Mouse (Mus musculus): Measurements from ENCODE around the gene Ccdc157. TPM values are rescaled to one million over a fixed set of nuclear protein-coding genes. Genes with fewer than 3 reads are reported as not detected.

The Ccdc157 gene
- total and polyA plus RNA-seq, 2 experiments from 2014 or later = 2.7 to 6.5 TPM

DNA sequence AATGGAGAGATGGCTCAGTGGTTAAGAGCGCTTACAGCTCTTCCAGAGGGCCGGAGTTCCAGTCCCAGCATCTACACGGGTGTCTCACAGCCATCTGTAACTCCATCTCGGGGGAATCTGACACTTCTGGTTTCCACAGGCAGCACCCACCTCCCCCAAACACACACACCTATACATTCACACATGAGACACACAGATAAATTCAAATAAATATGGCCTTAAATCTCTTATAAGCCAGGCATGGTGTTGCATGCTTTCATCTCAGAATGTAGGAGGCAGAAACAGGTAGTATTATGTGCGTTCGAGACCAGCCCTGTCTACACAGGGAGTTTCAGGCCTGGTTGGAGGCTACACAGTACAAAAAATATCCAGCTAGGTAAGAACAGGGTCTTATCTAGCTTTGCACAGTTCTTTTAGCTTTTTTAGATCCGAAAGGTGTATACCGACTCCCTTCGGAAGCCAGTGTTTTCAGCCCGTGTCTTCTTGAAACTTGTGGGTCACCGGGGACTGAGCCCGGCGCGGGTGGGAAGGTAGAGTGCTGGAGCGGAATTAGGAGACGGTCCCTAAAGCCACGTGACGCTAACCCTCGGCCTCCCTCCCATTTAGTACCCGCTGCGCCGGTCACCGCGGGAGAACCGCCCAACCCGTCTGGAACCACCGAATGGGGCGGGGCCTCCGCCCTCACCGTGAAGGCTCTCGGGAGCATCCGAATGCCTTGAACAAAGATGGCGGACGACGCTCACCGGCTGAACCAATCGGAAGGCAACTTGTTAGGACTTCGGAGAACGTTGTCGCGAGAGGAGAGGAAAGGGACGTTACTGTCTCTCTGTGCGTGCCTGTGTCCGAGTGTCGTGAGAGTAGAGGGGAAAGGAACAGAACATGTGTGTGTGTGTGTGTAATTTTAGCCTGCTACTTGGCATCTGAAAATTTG is 63.8 kb downstream of the Ccdc157 start:
- Histone ChIP-seq H3K27ac (ENCODE audit: low read depth) (peak overlapping the region; percentile 89), H3K27me3 (ENCODE audit: control insufficient read depth, insufficient read depth, low read length) (no peaks in the 10 kb centered on the region), H3K4me2 (ENCODE audit: low read depth, low read length) (peak overlapping the region; percentile 71), H3K36me3 (replicated peaks; ENCODE audit: control insufficient read depth, insufficient read depth, low read length) (peaks cover 15% of the 10 kb centered on the region), H3K4me1 (ENCODE audit: control insufficient read depth, insufficient read depth) (peaks cover 12% of the 10 kb centered on the region), H3K4me3 (ENCODE audit: low read depth, low read length) (peak overlapping the region; percentile 59), H3K9me3 (replicated peaks; ENCODE audit: control insufficient read depth, low read length) (peaks cover under 1% of the 10 kb centered on the region; the same call in 1 of the 2 replicates), H3K9ac (replicated peaks; ENCODE audit: low read depth, low read length) (peak overlapping the region; percentile 54)
- DNase-seq (ENCODE audit: low spot score) = peak; percentile 99
- ATAC-seq (ENCODE audit: insufficient read depth, low read depth) = peak; percentile 96
- 3% methylated on average over 45 of the region's 45 CpGs for WGBS
- TF ChIP-seq EP300 (IDR thresholded peaks at IDR 0.05; ENCODE audit: low read depth) (no peak), CTCF (IDR thresholded peaks at IDR 0.05; ENCODE audit: low read depth) (no peak)

- Histone ChIP-seq H3K36me3 (replicated peaks; ENCODE audit: control insufficient read depth, insufficient read depth, low read length) (peaks cover 20% of the 10 kb centered on the region), H3K27ac (ENCODE audit: low read depth) (peak within 1 kb of the TSS; percentile 89), H3K4me3 (ENCODE audit: low read depth, low read length) (peak within 1 kb of the TSS; percentile 59), H3K27me3 (ENCODE audit: control insufficient read depth, insufficient read depth, low read length) (no peaks in the 10 kb centered on the region), H3K9me3 (replicated peaks; ENCODE audit: control insufficient read depth, low read length) (peaks cover 8% of the 10 kb centered on the region), H3K9ac (replicated peaks; ENCODE audit: low read depth, low read length) (peak within 1 kb of the TSS; percentile 59), H3K4me2 (ENCODE audit: low read depth, low read length) (peak within 1 kb of the TSS; percentile 71), H3K4me1 (ENCODE audit: control insufficient read depth, insufficient read depth) (peaks cover 12% of the 10 kb centered on the region)
- TF ChIP-seq EP300 (IDR thresholded peaks at IDR 0.05; ENCODE audit: low read depth) = no peak
- TF ChIP-seq CTCF (IDR thresholded peaks at IDR 0.05; ENCODE audit: low read depth) = no peak
- ATAC-seq (ENCODE audit: insufficient read depth, low read depth) (peak; percentile 16), DNase-seq (ENCODE audit: low spot score) (peak; percentile 80)
- 7% methylated on average over 30 of the region's 34 CpGs for WGBS
Observed at GRCm38 (mm10) chr11:4095171-4096053, 64.7 kb downstream of the Ccdc157 start, which contains the start of gene Mtfp1. TSS of gene Mtfp1 (minus strand) at chr11:4095445.

DNA sequence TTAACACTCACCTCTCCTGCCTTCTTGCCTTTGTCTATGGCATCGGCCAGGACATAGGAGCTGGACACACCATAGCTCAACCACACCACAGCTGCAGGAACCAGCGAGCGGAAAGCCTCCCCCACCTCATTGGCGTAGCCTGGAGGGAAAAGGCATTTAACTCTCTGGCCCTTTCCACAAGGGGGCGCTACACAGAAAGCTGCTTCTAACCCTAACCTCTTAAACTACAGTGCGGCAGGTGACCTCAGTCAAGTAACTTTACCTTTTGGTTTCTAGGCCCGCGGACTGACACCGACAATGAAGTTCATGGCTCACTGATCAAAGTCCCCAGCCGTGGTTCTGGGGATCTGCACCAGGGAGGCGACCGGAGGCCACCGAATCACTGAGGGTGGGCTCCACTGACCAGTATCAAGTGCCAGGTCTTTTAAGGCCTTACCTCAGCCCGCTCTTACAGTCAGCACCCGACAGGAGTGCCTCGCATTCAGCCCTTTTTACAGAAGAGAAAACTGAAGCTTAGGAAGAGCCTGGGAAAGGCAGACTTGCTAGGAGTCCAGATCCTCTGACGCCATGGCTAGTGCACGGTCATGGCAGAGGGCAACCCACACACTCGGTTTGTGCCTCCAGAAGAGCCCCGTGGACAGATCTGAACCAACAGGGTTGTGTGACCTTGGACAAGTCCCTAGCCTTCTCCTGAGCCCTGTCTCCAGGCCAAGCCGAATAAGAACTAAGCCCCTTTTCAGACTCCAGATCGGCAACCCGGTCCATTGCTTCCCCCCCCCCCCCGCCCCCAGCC is 65.5 kb downstream of the Ccdc157 start:
- Histone ChIP-seq H3K4me3 (ENCODE audit: low read depth, low read length) (peak overlapping the region; percentile 59), H3K4me2 (ENCODE audit: low read depth, low read length) (peak overlapping the region; percentile 71), H3K27me3 (ENCODE audit: control insufficient read depth, insufficient read depth, low read length) (no peaks in the 10 kb centered on the region), H3K27ac (ENCODE audit: low read depth) (peak overlapping the region; percentile 89), H3K36me3 (replicated peaks; ENCODE audit: control insufficient read depth, insufficient read depth, low read length) (peaks cover 20% of the 10 kb centered on the region), H3K4me1 (ENCODE audit: control insufficient read depth, insufficient read depth) (peaks cover 12% of the 10 kb centered on the region), H3K9ac (replicated peaks; ENCODE audit: low read depth, low read length) (peak overlapping the region; percentile 59), H3K9me3 (replicated peaks; ENCODE audit: control insufficient read depth, low read length) (peaks cover 8% of the 10 kb centered on the region)
- DNase-seq (ENCODE audit: low spot score) = peak; percentile 52
- peak; percentile 72 for TF ChIP-seq CTCF (IDR thresholded peaks at IDR 0.05; ENCODE audit: low read depth)
- TF ChIP-seq EP300 (IDR thresholded peaks at IDR 0.05; ENCODE audit: low read depth) = no peak
- no peak for ATAC-seq (ENCODE audit: insufficient read depth, low read depth)
- 8% methylated on average over 23 of the region's 24 CpGs for WGBS

GRCm38 (mm10) chr11:4093459-4094377 is 66.4 kb downstream of the Ccdc157 start:
- 71% methylated on average over 18 of the region's 18 CpGs for WGBS
- ATAC-seq (ENCODE audit: insufficient read depth, low read depth) = no peak
- H3K36me3 ChIP-seq (replicated peaks; ENCODE audit: control insufficient read depth, insufficient read depth, low read length) = peaks cover 20% of the 10 kb centered on the region
- peaks cover 12% of the 10 kb centered on the region for H3K4me1 ChIP-seq (ENCODE audit: control insufficient read depth, insufficient read depth)
- H3K27ac ChIP-seq (ENCODE audit: low read depth) = no peak overlapping the region
- DNase-seq (ENCODE audit: low spot score) = no peak
- no peak overlapping the region for H3K4me3 ChIP-seq (ENCODE audit: low read depth, low read length)
- no peak overlapping the region for H3K9ac ChIP-seq (replicated peaks; ENCODE audit: low read depth, low read length)
- H3K4me2 ChIP-seq (ENCODE audit: low read depth, low read length) = peak overlapping the region; percentile 71; the same call in 1 of the 2 replicates
- H3K27me3 ChIP-seq (ENCODE audit: control insufficient read depth, insufficient read depth, low read length) = no peaks in the 10 kb centered on the region
- TF ChIP-seq CTCF (IDR thresholded peaks at IDR 0.05; ENCODE audit: low read depth) (no peak), EP300 (IDR thresholded peaks at IDR 0.05; ENCODE audit: low read depth) (no peak)
- peaks cover 8% of the 10 kb centered on the region for H3K9me3 ChIP-seq (replicated peaks; ENCODE audit: control insufficient read depth, low read length)

Small RNA genes within 50 kb of the gene (microRNA-seq; reads per million reads assigned to microRNA genes)
- 3.0 reads per million, percentile 15 among the genes with 10 or more reads in this experiment for gene Mir3060

Other genes starting within 250 kb of the Ccdc157 start
- 9.8 and 11.2 TPM in 2 replicates for gene Slc35e4, start 245.6 kb downstream of the Ccdc157 start, total RNA-seq (2014; rRNA removed; ENCODE audit: low replicate concordance)
- 3.0 and 3.2 TPM in 2 replicates for gene Slc35e4, start 245.6 kb downstream of the Ccdc157 start, polyA plus RNA-seq (2015; fragmentation: Nextera tagmentation; extraction: Ambion mirVana)
- gene Tcn2, start 228.1 kb downstream of the Ccdc157 start, total RNA-seq (2014; rRNA removed; ENCODE audit: low replicate concordance) = 110 and 113 TPM in 2 replicates
- 67.2 and 67.4 TPM in 2 replicates for gene Tcn2, start 228.1 kb downstream of the Ccdc157 start, polyA plus RNA-seq (2015; fragmentation: Nextera tagmentation; extraction: Ambion mirVana)
- 24.9 and 39.7 TPM in 2 replicates for gene Pes1, start 196.3 kb downstream of the Ccdc157 start, total RNA-seq (2014; rRNA removed; ENCODE audit: low replicate concordance)
- gene Pes1, start 196.3 kb downstream of the Ccdc157 start, polyA plus RNA-seq (2015; fragmentation: Nextera tagmentation; extraction: Ambion mirVana) = 28.8 and 29.8 TPM in 2 replicates
- gene 4930556J24Rik, start 183.5 kb downstream of the Ccdc157 start, total RNA-seq (2014; rRNA removed; ENCODE audit: low replicate concordance) = not detected in 2 replicates
- not detected in 2 replicates for gene 4930556J24Rik, start 183.5 kb downstream of the Ccdc157 start, polyA plus RNA-seq (2015; fragmentation: Nextera tagmentation; extraction: Ambion mirVana)
- 0.81 TPM in 1 of 2 replicates, not detected in the other for gene Gal3st1, start 176.7 kb downstream of the Ccdc157 start, total RNA-seq (2014; rRNA removed; ENCODE audit: low replicate concordance)
- 0.14 and 0.37 TPM in 2 replicates for gene Gal3st1, start 176.7 kb downstream of the Ccdc157 start, polyA plus RNA-seq (2015; fragmentation: Nextera tagmentation; extraction: Ambion mirVana)
- not detected in 2 replicates for gene Sec14l4, start 128.8 kb downstream of the Ccdc157 start, total RNA-seq (2014; rRNA removed; ENCODE audit: low replicate concordance)
- gene Sec14l4, start 128.8 kb downstream of the Ccdc157 start, polyA plus RNA-seq (2015; fragmentation: Nextera tagmentation; extraction: Ambion mirVana) = 0.14 TPM in 1 of 2 replicates, not detected in the other
- gene Sec14l3, start 95.5 kb downstream of the Ccdc157 start, total RNA-seq (2014; rRNA removed; ENCODE audit: low replicate concordance) = not detected in 2 replicates
- gene Sec14l3, start 95.5 kb downstream of the Ccdc157 start, polyA plus RNA-seq (2015; fragmentation: Nextera tagmentation; extraction: Ambion mirVana) = 0.20 and 4.0 TPM in 2 replicates
- gene Mtfp1, start 64.8 kb downstream of the Ccdc157 start, total RNA-seq (2014; rRNA removed; ENCODE audit: low replicate concordance) = 47.0 and 64.0 TPM in 2 replicates
- gene Mtfp1, start 64.8 kb downstream of the Ccdc157 start, polyA plus RNA-seq (2015; fragmentation: Nextera tagmentation; extraction: Ambion mirVana) = 57.8 and 63.6 TPM in 2 replicates
- 0.27 and 1.8 TPM in 2 replicates for gene Sec14l2, start 36.9 kb downstream of the Ccdc157 start, total RNA-seq (2014; rRNA removed; ENCODE audit: low replicate concordance)
- 0.41 and 0.49 TPM in 2 replicates for gene Sec14l2, start 36.9 kb downstream of the Ccdc157 start, polyA plus RNA-seq (2015; fragmentation: Nextera tagmentation; extraction: Ambion mirVana)
- gene Rnf215, start 25.1 kb downstream of the Ccdc157 start, total RNA-seq (2014; rRNA removed; ENCODE audit: low replicate concordance) = 21.3 and 36.1 TPM in 2 replicates
- gene Rnf215, start 25.1 kb downstream of the Ccdc157 start, polyA plus RNA-seq (2015; fragmentation: Nextera tagmentation; extraction: Ambion mirVana) = 17.4 and 17.6 TPM in 2 replicates
- 14.0 and 20.6 TPM in 2 replicates for gene Sf3a1, start 57 bp upstream of the Ccdc157 start, total RNA-seq (2014; rRNA removed; ENCODE audit: low replicate concordance)
- gene Sf3a1, start 57 bp upstream of the Ccdc157 start, polyA plus RNA-seq (2015; fragmentation: Nextera tagmentation; extraction: Ambion mirVana) = 16.4 and 16.7 TPM in 2 replicates
- 17.5 and 31.3 TPM in 2 replicates for gene Tbc1d10a, start 26.5 kb upstream of the Ccdc157 start, total RNA-seq (2014; rRNA removed; ENCODE audit: low replicate concordance)
- gene Tbc1d10a, start 26.5 kb upstream of the Ccdc157 start, polyA plus RNA-seq (2015; fragmentation: Nextera tagmentation; extraction: Ambion mirVana) = 10.9 and 11.4 TPM in 2 replicates
- gene Castor1, start 57.9 kb upstream of the Ccdc157 start, total RNA-seq (2014; rRNA removed; ENCODE audit: low replicate concordance) = 25.1 and 32.6 TPM in 2 replicates
- gene Castor1, start 57.9 kb upstream of the Ccdc157 start, polyA plus RNA-seq (2015; fragmentation: Nextera tagmentation; extraction: Ambion mirVana) = 8.1 and 8.4 TPM in 2 replicates
- 0.84 TPM in 1 of 2 replicates, not detected in the other for gene Osm, start 76.1 kb upstream of the Ccdc157 start, total RNA-seq (2014; rRNA removed; ENCODE audit: low replicate concordance)
- gene Osm, start 76.1 kb upstream of the Ccdc157 start, polyA plus RNA-seq (2015; fragmentation: Nextera tagmentation; extraction: Ambion mirVana) = 0.10 TPM in 1 of 2 replicates, not detected in the other
- gene Lif, start 97.3 kb upstream of the Ccdc157 start, total RNA-seq (2014; rRNA removed; ENCODE audit: low replicate concordance) = 0.54 and 0.73 TPM in 2 replicates
- 0.32 and 0.71 TPM in 2 replicates for gene Lif, start 97.3 kb upstream of the Ccdc157 start, polyA plus RNA-seq (2015; fragmentation: Nextera tagmentation; extraction: Ambion mirVana)